Mouse (Mus musculus) stomach, adult 2 months (tissue): ENCODE data around the gene Slc25a17. TPM values are rescaled to one million over a fixed set of nuclear protein-coding genes. Genes with fewer than 3 reads are reported as not detected.

Source experiments
- polyA plus RNA-seq: library from polyadenylated mRNA; depleted of rRNA; stranded (reverse); fragments of >200 nt; gene quantifications from 2 replicates; pipeline ENCODE4 v1.2.3, GENCODE M21; 2012; rRNA removed

Gene Slc25a17
- 8.4 and 9.9 TPM in 2 replicates for polyA plus RNA-seq

GRCm38 (mm10) chr15:81360345-81361021, at the start of gene Slc25a17:
Gene Slc25a17 (minus strand): TSS chr15:81360812.

DNA sequence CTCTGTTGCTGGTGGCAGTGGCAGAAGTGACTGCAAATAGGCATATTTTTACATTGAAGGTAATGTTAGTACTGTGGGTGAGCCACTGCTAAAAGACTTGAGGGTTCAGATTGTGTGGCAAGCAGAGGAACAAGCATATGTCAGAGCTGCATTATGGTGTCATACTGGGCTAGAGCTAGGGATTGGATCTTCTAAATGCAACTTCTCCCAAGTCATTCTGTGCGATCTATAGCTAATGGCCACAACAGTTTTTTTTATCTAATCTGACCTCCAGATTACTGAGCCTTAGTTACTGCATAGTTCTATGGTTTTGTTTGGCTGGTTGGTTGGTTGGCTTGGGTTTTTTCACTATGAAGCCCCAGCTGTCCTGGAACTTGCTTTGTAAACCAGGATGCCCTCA, 47.6 kb upstream of the Slc25a17 start, which contains the start of gene Dnajb7:
Dnajb7 (minus strand) TSS at position 101 of the 400 bp plus-strand sequence.

GRCm38 (mm10) chr15:81399638-81400315, 39.2 kb upstream of the Slc25a17 start, which contains the start of the genes St13 and Xpnpep3:
Gene St13 (minus strand): TSS chr15:81400077.
Gene Xpnpep3 (plus strand): TSS chr15:81400138.

Other genes starting within 250 kb of the Slc25a17 start
- 28.5 and 31.4 TPM in 2 replicates for gene Mrtfa, start 170.1 kb downstream of the Slc25a17 start, polyA plus RNA-seq
- gene Mchr1, start 125.3 kb downstream of the Slc25a17 start, polyA plus RNA-seq: 0.94 and 1.3 TPM in 2 replicates
- 6.7 and 7.9 TPM in 2 replicates for gene St13, start 39.3 kb upstream of the Slc25a17 start, polyA plus RNA-seq
- 1.8 and 3.3 TPM in 2 replicates for gene Xpnpep3, start 39.3 kb upstream of the Slc25a17 start, polyA plus RNA-seq
- gene Dnajb7, start 47.5 kb upstream of the Slc25a17 start, polyA plus RNA-seq: 0.08 TPM in 1 of 2 replicates, not detected in the other
- gene Rbx1, start 105.5 kb upstream of the Slc25a17 start, polyA plus RNA-seq: 6.5 and 8.2 TPM in 2 replicates
- 6.3 and 8.2 TPM in 2 replicates for gene Ep300, start 224.5 kb upstream of the Slc25a17 start, polyA plus RNA-seq